In the genomic region with DNA sequence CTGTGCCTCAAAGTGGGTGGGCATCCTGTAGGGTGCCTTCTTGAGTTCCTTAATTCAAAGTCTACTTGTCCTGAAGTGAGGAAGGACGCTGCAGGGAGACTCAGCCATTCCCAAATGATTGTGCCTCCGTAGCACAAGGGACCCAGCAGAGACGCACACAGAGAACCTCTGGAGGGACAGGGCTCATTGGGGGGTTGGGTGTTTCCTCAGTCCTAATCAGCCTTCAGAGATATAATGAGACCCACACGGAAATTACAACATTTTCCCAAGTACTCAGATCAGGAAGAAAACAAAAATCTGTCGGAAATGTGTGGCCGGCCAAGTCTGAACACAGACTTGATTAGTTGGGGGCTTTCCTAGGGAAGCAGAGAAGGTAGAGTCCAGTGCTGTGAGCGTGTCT, we compare ENCODE assay signal across 17 mouse cellular contexts.
DNase-seq lines count a peak whose midpoint lies in the region; ATAC-seq and TF ChIP-seq lines count a peak whose summit lies in the region.
"Had no signal": no experiment of that assay in that cellular context is flagged by ENCODE, and none has a peak within 500 bp of the region (broad histone marks: within the 10 kb centered on the region; RNA-seq: fewer than 3 reads in every experiment).

No protein-coding gene starts in this region.

- no peaks in the 10 kb centered on the region for H3K36me3 ChIP-seq in heart, embryonic 11.5 days (ENCODE audit: control insufficient read depth, insufficient read depth, low read length)
- H3K36me3 ChIP-seq in heart, adult 2 months (ENCODE audit: control insufficient read depth, insufficient read depth, low read length) = no peaks in the 10 kb centered on the region
- no peaks in the 10 kb centered on the region; the same call in 1 of the 2 replicates for H3K36me3 ChIP-seq in embryonic facial prominence, embryonic 12.5 days
- H3K36me3 ChIP-seq: intestine, embryonic 15.5 days; neural tube, embryonic 12.5 days had no signal

- H3K4me3 ChIP-seq in heart, embryonic 11.5 days (ENCODE audit: low read depth, low read length) = no peak overlapping the region
- H3K4me3 ChIP-seq in heart, adult 2 months = no peak overlapping the region
- no peak overlapping the region for H3K4me3 ChIP-seq in embryonic facial prominence, embryonic 12.5 days
- H3K4me3 ChIP-seq: erythroblast, embryonic 14.5 days; intestine, embryonic 15.5 days; neural tube, embryonic 12.5 days had no signal

- peaks cover 13% of the 10 kb centered on the region; the same call in 1 of the 2 replicates for H3K4me1 ChIP-seq in heart, embryonic 11.5 days (ENCODE audit: control insufficient read depth, insufficient read depth, low read length)
- peaks cover 20% of the 10 kb centered on the region for H3K4me1 ChIP-seq in heart, adult 2 months (ENCODE audit: control insufficient read depth, insufficient read depth, low read length)
- peaks cover 41% of the 10 kb centered on the region for H3K4me1 ChIP-seq in embryonic facial prominence, embryonic 12.5 days

- no peaks in the 10 kb centered on the region for H3K79me2 ChIP-seq in heart, adult 2 months (replicated peaks; ENCODE audit: control insufficient read depth, insufficient read depth, low read length)

- TF ChIP-seq POLR2A in heart, adult 2 months (IDR thresholded peaks at IDR 0.05; ENCODE audit: insufficient read depth, low read depth, low read length) = no peak

- DNase-seq in heart, adult 2 months = no peak
- peak; percentile 19 for DNase-seq in kidney, postnatal 10 days
- no peak for DNase-seq in kidney, postnatal 14 days
- DNase-seq in heart, postnatal 4 days = peak; percentile 29
- DNase-seq in layer of hippocampus, postnatal 25 days (ENCODE audit: extremely low spot score in 1 of 2, low spot score in 1 of 2) = no peak
- DNase-seq: cerebellum, adult 18-20 months; gastrocnemius, postnatal 14 days; left cerebral cortex, postnatal 4 days; lung, postnatal 14 days; right cerebral cortex, postnatal 4 days; thymus, adult 18-20 months had no signal

- H3K9ac ChIP-seq in heart, embryonic 11.5 days (ENCODE audit: low read depth, low read length) = no peak overlapping the region
- no peak overlapping the region for H3K9ac ChIP-seq in heart, adult 2 months (ENCODE audit: low read depth, low read length)
- no peak overlapping the region for H3K9ac ChIP-seq in embryonic facial prominence, embryonic 12.5 days
- H3K9ac ChIP-seq: intestine, embryonic 15.5 days; neural tube, embryonic 12.5 days had no signal

- no peak for TF ChIP-seq CTCF in heart, adult 2 months (IDR thresholded peaks at IDR 0.05)

- no peak for ATAC-seq in heart, embryonic 11.5 days (replicated peaks; ENCODE audit: insufficient number of reproducible peaks, low FRiP score, low TSS enrichment)
- ATAC-seq in embryonic facial prominence, embryonic 12.5 days (ENCODE audit: insufficient number of reproducible peaks, insufficient read depth, low FRiP score, low TSS enrichment) = no peak
- ATAC-seq: forebrain, embryonic 16.5 days; intestine, embryonic 15.5 days had no signal

- no peak for TF ChIP-seq EP300 in heart, adult 2 months (IDR thresholded peaks at IDR 0.05; ENCODE audit: insufficient read depth, low read depth, low read length)

- no peaks in the 10 kb centered on the region for H3K9me3 ChIP-seq in heart, embryonic 11.5 days (replicated peaks; ENCODE audit: control insufficient read depth, low read length)
- H3K9me3 ChIP-seq in embryonic facial prominence, embryonic 12.5 days = no peaks in the 10 kb centered on the region
- H3K9me3 ChIP-seq: intestine, embryonic 15.5 days; neural tube, embryonic 12.5 days had no signal

- H3K27ac ChIP-seq in heart, embryonic 11.5 days (ENCODE audit: low read depth, low read length) = no peak overlapping the region
- no peak overlapping the region; the same call in 1 of the 2 replicates for H3K27ac ChIP-seq in heart, adult 2 months
- H3K27ac ChIP-seq in embryonic facial prominence, embryonic 12.5 days = peak overlapping the region; percentile 82
- H3K27ac ChIP-seq: intestine, embryonic 15.5 days; neural tube, embryonic 12.5 days had no signal

- no peaks in the 10 kb centered on the region for H3K27me3 ChIP-seq in heart, embryonic 11.5 days (ENCODE audit: control insufficient read depth, insufficient read depth, low read length)
- no peaks in the 10 kb centered on the region for H3K27me3 ChIP-seq in heart, adult 2 months (ENCODE audit: control insufficient read depth, insufficient read depth, low read length)
- no peaks in the 10 kb centered on the region for H3K27me3 ChIP-seq in embryonic facial prominence, embryonic 12.5 days
- H3K27me3 ChIP-seq: intestine, embryonic 15.5 days; neural tube, embryonic 12.5 days had no signal

- 50% methylated on average over 7 of the region's 7 CpGs for WGBS in heart, embryonic 11.5 days (ENCODE audit: insufficient replicate concordance)
- WGBS in heart, adult 2 months = 39% methylated on average over 7 of the region's 7 CpGs
- WGBS in embryonic facial prominence, embryonic 12.5 days = 32% methylated on average over 7 of the region's 7 CpGs

- intact Hi-C loops in heart, adult 2 months (cut with DNase I) = loop anchor here (5.0 kb wide), 3 partner anchors 42 to 293 kb away; no protein-coding TSS in a partner anchor

- peak overlapping the region; percentile 14 for H3K4me2 ChIP-seq in heart, embryonic 11.5 days
- peak overlapping the region; percentile 19; the same call in 1 of the 2 replicates for H3K4me2 ChIP-seq in embryonic facial prominence, embryonic 12.5 days (replicated peaks)
- H3K4me2 ChIP-seq: intestine, embryonic 15.5 days; neural tube, embryonic 12.5 days had no signal

Comparison
In these comparisons a context has a peak if more than half of its experiments do, and no peak if none do; other contexts are left out.
1. DNase-seq: peak in kidney, postnatal 10 days (single experiment) and heart, postnatal 4 days (single experiment); none in heart, adult 2 months (0 of 2), kidney, postnatal 14 days (single experiment) and layer of hippocampus, postnatal 25 days (0 of 2).